Mouse (Mus musculus) C2C12 (cell line): Measurements from ENCODE around the gene Zfp648.

ENCODE experiments used
- CTCF ChIP-seq: IDR thresholded peaks from one replicate; pipeline ENCODE4 v1.5.1; 2011; ENCODE audit not compliant: control insufficient read depth, insufficient read depth, insufficient read length
- MYOG ChIP-seq: IDR thresholded peaks from one replicate; pipeline ENCODE4 v1.6.1; 2011; ENCODE audit not compliant: control insufficient read depth, insufficient read length; ENCODE audit errors: extremely low read depth

GRCm38 (mm10) chr1:154167696-154168095 lies 33.3 kb upstream of the Zfp648 start:
- TF ChIP-seq MYOG (no peak), CTCF (no peak)
